Mouse (Mus musculus): Measurements from ENCODE around the gene Gpank1.

Gene Gpank1

GRCm38 (mm10) chr17:35121143-35121799 is at the start of gene Gpank1:
Gpank1 (plus strand) TSS chr17:35121455.
- DNase-seq: peak; percentile 98

- DNase-seq: peak; percentile 22
Observed at GRCm38 (mm10) chr17:35074097-35074496, 47.2 kb upstream of the Gpank1 start.

GRCm38 (mm10) chr17:35076507-35077176 is 44.6 kb upstream of the Gpank1 start, which contains the start of gene Ly6g6e:
Ly6g6e (plus strand) TSS chr17:35076902.
- no peak for DNase-seq

DNA sequence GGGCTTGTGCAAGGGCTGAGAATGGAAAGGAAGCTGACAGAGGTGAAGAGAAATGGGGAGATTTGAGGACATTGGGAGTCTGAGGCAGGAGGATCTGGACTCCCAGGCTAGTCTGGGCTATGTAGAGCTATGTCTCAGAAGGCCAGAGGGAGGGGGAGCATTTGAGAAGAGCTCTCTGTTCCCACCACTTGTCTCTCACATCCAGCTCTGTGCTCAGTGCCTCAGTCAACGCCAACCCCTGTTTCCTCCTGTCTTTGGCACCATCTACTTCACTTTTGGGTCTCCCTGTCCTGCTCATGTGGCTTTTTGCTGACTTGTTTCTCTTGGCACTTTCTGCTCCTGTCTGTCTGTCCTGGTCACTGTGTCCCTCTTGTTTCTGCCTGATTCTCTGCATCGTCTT is 44.0 kb upstream of the Gpank1 start:
- DNase-seq: no peak

GRCm38 (mm10) chr17:35077786-35078233 is 43.4 kb upstream of the Gpank1 start, which contains the start of gene Ly6g6d:
Ly6g6d (minus strand) TSS chr17:35078065.
- DNase-seq: no peak

- DNase-seq: no peak
Observed at GRCm38 (mm10) chr17:35079778-35080177, 41.5 kb upstream of the Gpank1 start.

DNA sequence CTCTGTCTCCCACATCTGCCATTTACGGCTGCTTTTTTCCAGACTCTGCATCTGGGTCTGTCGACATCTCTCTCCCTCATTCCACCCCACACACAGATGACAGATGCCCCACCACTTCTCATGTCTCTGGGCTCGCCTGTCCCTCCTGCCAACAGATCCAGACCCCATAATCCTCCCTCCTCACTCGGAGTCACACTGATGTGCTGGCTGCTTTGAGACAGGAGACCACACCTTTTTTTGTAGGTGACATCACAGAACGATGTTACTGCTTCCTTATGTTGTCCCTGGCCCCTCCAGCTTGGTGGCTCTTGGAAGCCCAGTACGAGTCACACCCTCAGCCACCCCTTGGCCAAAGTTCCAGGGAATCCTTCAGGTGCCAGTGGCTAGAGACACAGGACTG is 41.0 kb upstream of the Gpank1 start:
- DNase-seq: no peak

DNA sequence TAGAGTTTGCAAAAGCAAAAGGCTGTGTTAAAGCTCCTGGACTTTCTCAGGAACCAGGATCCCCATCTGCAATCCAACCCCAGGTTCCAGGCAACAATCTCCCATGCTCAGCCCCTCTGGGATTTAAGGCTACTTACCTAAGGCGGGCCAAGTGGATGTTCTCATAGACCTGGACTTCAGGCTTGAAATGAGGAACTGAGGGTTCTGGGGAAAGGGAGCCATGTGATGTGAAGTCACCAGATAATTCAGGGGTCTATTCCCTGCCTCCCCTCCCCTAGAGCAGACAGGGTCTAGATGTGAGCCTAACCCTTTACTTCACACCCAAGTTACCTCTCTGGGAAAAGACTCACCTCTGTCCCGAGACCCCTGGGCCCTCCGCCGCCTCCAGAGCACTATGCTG is 40.5 kb upstream of the Gpank1 start:
- no peak for DNase-seq

GRCm38 (mm10) chr17:35082841-35083576 is 38.2 kb upstream of the Gpank1 start:
- DNase-seq: no peak

DNA sequence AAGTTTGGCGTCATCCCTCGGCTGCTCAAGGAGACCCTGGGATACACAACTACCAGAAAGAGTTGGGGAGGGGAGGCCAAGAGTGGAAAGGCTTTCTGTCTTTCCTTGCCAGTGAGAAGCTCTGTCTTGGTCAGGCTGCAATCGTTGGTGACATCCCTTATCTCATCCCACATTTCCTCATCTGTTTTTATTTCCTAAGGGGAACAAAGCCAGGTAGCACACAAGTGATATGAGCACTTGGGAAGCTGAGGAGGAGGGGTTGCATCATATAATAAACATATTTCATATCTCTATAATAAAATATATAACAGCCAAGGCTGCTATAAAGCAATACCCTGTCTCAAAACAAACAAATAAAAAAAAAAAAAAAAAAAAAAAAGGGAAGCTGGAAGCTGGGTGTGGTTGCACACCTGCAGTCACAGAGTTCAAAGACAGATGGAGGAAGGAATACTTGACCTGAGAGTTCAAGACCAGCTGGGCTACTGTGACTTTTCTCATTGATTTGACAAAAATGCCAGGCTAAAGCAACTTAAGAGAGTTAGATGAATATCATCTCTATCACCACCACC is 37.2 kb upstream of the Gpank1 start:
- no peak for DNase-seq

DNA sequence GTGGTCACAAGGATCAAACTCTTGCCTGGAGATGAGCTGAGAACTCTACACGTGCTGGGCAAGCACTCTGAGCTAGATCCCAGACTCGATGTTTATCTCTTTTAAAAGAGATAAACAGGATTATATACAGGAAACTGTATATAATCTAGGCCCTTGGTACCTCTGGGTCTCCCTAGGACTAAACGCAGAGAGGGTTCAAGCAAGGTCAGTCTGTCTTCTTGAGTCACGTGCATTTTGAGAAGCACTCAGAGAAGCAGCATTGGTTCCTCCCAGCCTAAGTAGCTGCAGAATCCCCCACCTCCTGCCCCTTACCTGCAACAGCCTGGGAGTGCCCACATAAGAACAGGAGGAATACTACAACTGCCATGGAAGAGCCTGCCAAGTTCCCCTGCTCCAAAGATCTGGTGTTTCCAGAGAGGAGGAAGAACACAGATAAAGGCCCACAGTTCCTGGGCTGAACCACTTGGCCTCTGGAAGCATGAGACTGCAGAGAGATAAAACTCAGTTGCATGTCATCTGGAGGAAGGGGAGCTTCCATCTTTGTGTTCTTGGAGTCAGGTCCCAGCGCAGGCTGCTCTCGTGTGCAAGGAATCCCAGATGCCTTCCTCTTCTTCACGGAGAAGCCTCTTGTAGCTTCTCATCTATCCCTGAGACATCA is 35.9 kb upstream of the Gpank1 start, which contains the start of gene Ly6g6f:
TSS of gene Ly6g6f (minus strand) at position 403 of the 658 bp plus-strand sequence.
- no peak for DNase-seq

DNA sequence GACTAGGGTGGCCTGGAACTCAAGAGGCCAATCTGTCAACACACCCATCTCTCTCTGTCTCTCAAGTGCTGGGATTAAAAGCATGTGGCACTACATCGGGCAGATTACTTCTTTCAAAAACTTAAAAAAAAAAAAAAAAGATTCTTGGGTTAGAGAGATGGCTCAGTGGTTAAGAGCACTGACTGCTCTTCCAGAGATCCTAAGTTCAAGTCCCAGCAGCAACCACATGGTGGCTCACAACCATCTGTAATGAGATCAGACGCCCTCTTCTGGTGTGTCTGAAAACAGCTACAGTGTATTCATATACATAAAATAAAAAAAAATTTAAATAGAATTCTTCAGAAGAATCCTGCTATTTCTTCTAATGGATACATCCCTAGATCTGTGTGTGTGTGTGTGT is 33.1 kb upstream of the Gpank1 start:
- peak; percentile 17 for DNase-seq

GRCm38 (mm10) chr17:35088825-35089644 is 32.2 kb upstream of the Gpank1 start, which contains the start of gene Abhd16a:
Abhd16a (plus strand) TSS chr17:35089263.
- DNase-seq: peak; percentile 95

DNA sequence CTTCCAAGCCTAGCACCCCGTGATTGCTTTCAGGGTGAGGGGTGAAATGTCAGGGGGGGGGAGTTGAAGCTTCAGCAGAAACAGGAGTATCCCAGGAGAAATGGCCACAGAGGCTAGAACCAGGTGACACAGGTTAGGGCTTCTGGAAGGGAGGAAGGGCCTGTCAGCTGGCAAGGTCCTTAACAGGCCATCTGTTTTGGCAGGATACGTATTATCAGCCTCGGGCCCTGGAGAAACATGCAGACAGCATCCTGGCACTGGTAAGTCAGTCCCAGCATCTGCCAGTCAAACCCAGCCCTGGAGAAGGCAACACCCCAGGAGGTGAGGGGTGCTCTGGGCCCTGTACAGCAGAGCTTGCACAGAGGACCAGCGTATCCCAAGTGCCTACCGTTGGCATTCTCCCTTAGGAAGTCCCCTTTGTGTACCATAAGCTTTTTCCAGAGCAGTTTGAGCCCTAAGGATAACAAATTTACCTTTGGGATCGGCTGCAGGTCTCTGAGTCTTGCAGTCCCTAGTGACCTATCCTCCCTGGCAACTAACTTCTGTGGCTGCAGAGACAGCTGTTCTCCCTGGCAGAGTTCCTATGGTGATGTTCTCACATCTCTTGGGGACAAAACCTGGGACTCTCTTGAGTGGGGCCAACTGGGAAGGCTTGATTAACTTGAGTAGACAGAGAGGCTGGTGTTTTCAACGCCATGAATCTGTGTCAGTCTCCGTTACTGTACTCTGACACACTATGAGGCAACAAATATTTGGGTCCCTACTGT is 30.9 kb upstream of the Gpank1 start:
- no peak for DNase-seq

- DNase-seq: no peak
Observed at GRCm38 (mm10) chr17:35092403-35093198, 28.7 kb upstream of the Gpank1 start.

GRCm38 (mm10) chr17:35094475-35095365 is 26.5 kb upstream of the Gpank1 start:
- DNase-seq: no peak

DNA sequence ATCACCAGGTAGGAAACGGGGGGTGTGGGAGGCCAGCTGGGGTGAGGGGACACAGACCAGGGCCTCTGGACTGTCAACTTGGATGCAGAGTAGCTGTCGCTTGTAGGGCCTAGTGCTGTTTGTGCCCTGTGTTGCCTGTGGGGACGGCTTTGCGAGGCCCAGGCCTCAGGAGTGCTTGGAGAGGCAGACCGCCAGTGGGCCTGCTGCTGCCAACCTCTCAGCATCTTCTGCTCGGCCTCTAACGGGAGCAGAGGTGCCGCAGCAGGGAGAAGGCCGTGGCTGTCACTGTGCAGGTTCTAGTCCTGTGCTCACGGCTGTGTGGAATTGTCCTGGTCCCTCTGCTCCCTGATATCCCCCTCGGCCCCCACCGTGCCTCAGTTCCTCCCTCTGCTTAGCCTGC is 24.7 kb upstream of the Gpank1 start:
- no peak for DNase-seq

GRCm38 (mm10) chr17:35097164-35097655 is 24.0 kb upstream of the Gpank1 start:
- DNase-seq: peak; percentile 35

All from thymus, postnatal 25 days (tissue).